Mouse (Mus musculus): ENCODE data around the gene Izumo1r. TPM values are rescaled to one million over a fixed set of nuclear protein-coding genes. Genes with fewer than 3 reads are reported as not detected.

Izumo1r gene
- total RNA-seq (2021) = not detected
- long read RNA-seq, experiment 1 = 0 reads
- long read RNA-seq, experiment 2 = 0 reads

GRCm38 (mm10) chr9:14903581-14904378 lies at the start of gene Izumo1r:
Izumo1r (minus strand) TSS chr9:14903949.
- DNase-seq (ENCODE audit: low spot score in 2 of 2) = no peak

GRCm38 (mm10) chr9:14951072-14951471 lies 47.3 kb upstream of the Izumo1r start:
- no peak for DNase-seq (ENCODE audit: low spot score in 2 of 2)

GRCm38 (mm10) chr9:14948843-14949242 lies 45.1 kb upstream of the Izumo1r start:
- DNase-seq (ENCODE audit: low spot score in 2 of 2) = no peak

- DNase-seq (ENCODE audit: low spot score in 2 of 2) = no peak
Observed at GRCm38 (mm10) chr9:14946677-14947076, 42.9 kb upstream of the Izumo1r start.

GRCm38 (mm10) chr9:14945919-14946318 lies 42.2 kb upstream of the Izumo1r start:
- DNase-seq (ENCODE audit: low spot score in 2 of 2) = no peak

- no peak for DNase-seq (ENCODE audit: low spot score in 2 of 2)
Observed at GRCm38 (mm10) chr9:14942143-14942720, 38.5 kb upstream of the Izumo1r start.

- no peak for DNase-seq (ENCODE audit: low spot score in 2 of 2)
Observed at GRCm38 (mm10) chr9:14939610-14940009, 35.9 kb upstream of the Izumo1r start.

GRCm38 (mm10) chr9:14937308-14937707 lies 33.6 kb upstream of the Izumo1r start:
- DNase-seq (ENCODE audit: low spot score in 2 of 2) = no peak

GRCm38 (mm10) chr9:14934851-14935250 lies 31.1 kb upstream of the Izumo1r start:
- no peak for DNase-seq (ENCODE audit: low spot score in 2 of 2)

GRCm38 (mm10) chr9:14931943-14932342 lies 28.2 kb upstream of the Izumo1r start:
- no peak for DNase-seq (ENCODE audit: low spot score in 2 of 2)

GRCm38 (mm10) chr9:14931211-14931610 lies 27.5 kb upstream of the Izumo1r start:
- peak in 1 of 2 experiments; percentile 10 for DNase-seq (ENCODE audit: low spot score in 2 of 2)

GRCm38 (mm10) chr9:14926593-14926992 lies 22.8 kb upstream of the Izumo1r start:
- DNase-seq (ENCODE audit: low spot score in 2 of 2) = no peak

- DNase-seq (ENCODE audit: low spot score in 2 of 2) = no peak
Observed at GRCm38 (mm10) chr9:14923625-14924024, 19.9 kb upstream of the Izumo1r start.

GRCm38 (mm10) chr9:14921971-14922560 lies 18.3 kb upstream of the Izumo1r start:
- no peak for DNase-seq (ENCODE audit: low spot score in 2 of 2)

GRCm38 (mm10) chr9:14921254-14921653 lies 17.5 kb upstream of the Izumo1r start:
- DNase-seq (ENCODE audit: low spot score in 2 of 2) = no peak

GRCm38 (mm10) chr9:14920608-14921007 lies 16.9 kb upstream of the Izumo1r start:
- DNase-seq (ENCODE audit: low spot score in 2 of 2) = no peak

- DNase-seq (ENCODE audit: low spot score in 2 of 2) = no peak
Observed at GRCm38 (mm10) chr9:14918825-14919668, 15.3 kb upstream of the Izumo1r start.

GRCm38 (mm10) chr9:14917661-14918060 lies 13.9 kb upstream of the Izumo1r start:
- DNase-seq (ENCODE audit: low spot score in 2 of 2) = no peak

GRCm38 (mm10) chr9:14912037-14912436 lies 8.3 kb upstream of the Izumo1r start:
- no peak for DNase-seq (ENCODE audit: low spot score in 2 of 2)

GRCm38 (mm10) chr9:14909981-14910380 lies 6.2 kb upstream of the Izumo1r start:
- no peak for DNase-seq (ENCODE audit: low spot score in 2 of 2)

GRCm38 (mm10) chr9:14907816-14908415 lies 4.2 kb upstream of the Izumo1r start:
- DNase-seq (ENCODE audit: low spot score in 2 of 2) = no peak
